Mouse (Mus musculus): ENCODE data around the gene Lim2. TPM values are rescaled to one million over a fixed set of nuclear protein-coding genes. Genes with fewer than 3 reads are reported as not detected.

Lim2 gene
- polyA plus RNA-seq, 1 experiment from 2014 or later = not detected

DNA sequence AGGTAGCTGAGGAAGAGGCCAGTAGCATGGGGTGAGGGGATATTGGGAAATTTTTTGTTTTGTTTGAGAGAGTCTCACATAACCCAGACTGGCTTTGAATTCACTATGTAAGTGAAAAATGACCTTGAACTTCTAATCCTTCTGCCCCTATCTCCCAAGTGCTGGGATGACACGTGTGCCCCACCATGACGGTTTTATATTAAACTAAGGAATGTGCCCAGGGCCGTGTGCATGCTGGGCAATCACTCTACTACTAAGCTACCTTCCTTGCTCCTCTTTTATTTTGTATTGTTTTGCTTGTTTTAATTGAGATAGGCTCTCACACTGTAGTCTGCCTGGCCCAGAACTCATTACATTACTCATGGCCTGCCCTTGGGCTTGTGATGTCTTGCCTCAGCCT, 13.6 kb downstream of the Lim2 start:
- Histone ChIP-seq H3K27ac (ENCODE audit: low read length) (no peak overlapping the region), H3K9me3 (replicated peaks; ENCODE audit: control insufficient read depth, low read length) (no peaks in the 10 kb centered on the region), H3K4me2 (ENCODE audit: low read depth, low read length) (no peak overlapping the region), H3K36me3 (ENCODE audit: control insufficient read depth, insufficient read depth) (no peaks in the 10 kb centered on the region), H3K9ac (ENCODE audit: low read length) (no peak overlapping the region), H3K4me3 (ENCODE audit: low read length) (no peak overlapping the region), H3K27me3 (ENCODE audit: control insufficient read depth, insufficient read depth, low read length) (no peaks in the 10 kb centered on the region), H3K4me1 (ENCODE audit: control insufficient read depth, insufficient read depth, low read length) (peaks cover 13% of the 10 kb centered on the region)
- 76% methylated on average over 3 of the region's 3 CpGs for WGBS
- no peak for ATAC-seq (replicated peaks; ENCODE audit: extremely low read depth, insufficient read depth, low FRiP score)

DNA sequence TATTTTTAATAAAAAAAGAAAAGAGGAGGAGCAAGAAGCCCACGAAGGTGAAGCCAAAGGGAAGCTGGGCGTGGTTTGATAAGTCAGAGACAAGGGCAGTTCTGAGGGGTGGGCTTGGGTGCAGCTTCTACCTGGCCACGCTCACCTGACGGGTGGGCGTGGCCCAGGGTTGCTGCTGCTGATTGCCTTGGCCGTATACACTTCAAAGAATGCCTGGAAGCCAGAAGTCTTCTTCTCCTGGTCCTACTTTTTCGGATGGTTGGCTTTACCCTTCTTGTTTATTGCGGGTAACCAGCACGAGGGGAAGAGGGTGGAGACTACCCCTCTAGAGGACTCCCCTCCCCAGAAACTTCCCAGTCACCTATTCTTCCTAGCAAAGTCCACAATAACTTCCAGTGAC, 15.2 kb downstream of the Lim2 start:
- H3K9ac ChIP-seq (ENCODE audit: low read length) = peak overlapping the region; percentile 78
- no peak for ATAC-seq (replicated peaks; ENCODE audit: extremely low read depth, insufficient read depth, low FRiP score)
- peaks cover 18% of the 10 kb centered on the region for H3K4me1 ChIP-seq (ENCODE audit: control insufficient read depth, insufficient read depth, low read length)
- H3K4me3 ChIP-seq (ENCODE audit: low read length) = peak overlapping the region; percentile 72
- no peaks in the 10 kb centered on the region for H3K9me3 ChIP-seq (replicated peaks; ENCODE audit: control insufficient read depth, low read length)
- no peaks in the 10 kb centered on the region for H3K27me3 ChIP-seq (ENCODE audit: control insufficient read depth, insufficient read depth, low read length)
- H3K4me2 ChIP-seq (ENCODE audit: low read depth, low read length) = peak overlapping the region; percentile 87
- WGBS = 20% methylated on average over 9 of the region's 9 CpGs
- H3K36me3 ChIP-seq (ENCODE audit: control insufficient read depth, insufficient read depth) = peaks cover 2% of the 10 kb centered on the region; the same call in 1 of the 2 replicates
- peak overlapping the region; percentile 100 for H3K27ac ChIP-seq (ENCODE audit: low read length)

DNA sequence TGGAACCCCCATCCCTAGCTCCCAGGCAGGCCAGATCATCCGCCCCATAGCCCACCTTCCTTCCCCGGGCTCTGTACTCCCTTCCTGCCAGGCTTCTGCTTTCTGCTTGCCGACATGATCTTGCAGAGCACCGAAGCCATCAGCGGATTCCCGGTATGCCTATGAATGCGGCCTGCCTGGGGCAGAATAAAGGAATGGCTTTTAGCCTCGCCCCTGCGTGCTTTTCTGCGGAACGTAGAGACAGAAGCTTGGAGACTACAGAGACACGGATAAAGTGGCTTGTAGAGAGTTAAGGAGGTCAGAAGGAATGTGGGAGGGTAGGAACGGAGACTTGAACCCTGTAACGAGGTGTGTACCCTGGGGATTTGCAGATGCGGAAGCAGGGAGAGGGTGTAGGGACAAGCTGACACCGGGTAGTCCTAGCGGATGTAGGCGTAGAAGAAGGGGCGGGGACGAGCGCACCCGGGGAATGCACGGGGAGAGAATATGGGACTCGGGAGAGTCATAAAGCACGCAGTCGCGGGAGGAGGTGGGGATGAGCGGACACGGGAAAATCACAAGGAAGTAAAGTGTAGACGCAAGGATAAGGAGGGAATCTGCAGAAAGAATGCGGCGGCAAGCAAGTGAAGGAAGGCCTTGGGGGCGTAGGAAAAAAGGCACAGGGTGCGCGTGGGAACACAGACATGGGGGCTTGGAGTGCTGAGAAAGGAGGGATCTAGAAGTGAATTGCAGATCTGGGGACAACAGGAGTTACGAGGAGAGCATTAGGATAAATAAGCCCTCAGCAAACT, 15.9 kb downstream of the Lim2 start:
- peak overlapping the region; percentile 87 for H3K4me2 ChIP-seq (ENCODE audit: low read depth, low read length)
- peaks cover 24% of the 10 kb centered on the region for H3K4me1 ChIP-seq (ENCODE audit: control insufficient read depth, insufficient read depth, low read length)
- peak; percentile 92 for ATAC-seq (replicated peaks; ENCODE audit: extremely low read depth, insufficient read depth, low FRiP score)
- H3K9me3 ChIP-seq (replicated peaks; ENCODE audit: control insufficient read depth, low read length) = no peaks in the 10 kb centered on the region
- peak overlapping the region; percentile 100 for H3K27ac ChIP-seq (ENCODE audit: low read length)
- H3K27me3 ChIP-seq (ENCODE audit: control insufficient read depth, insufficient read depth, low read length) = no peaks in the 10 kb centered on the region
- H3K36me3 ChIP-seq (ENCODE audit: control insufficient read depth, insufficient read depth) = peaks cover 2% of the 10 kb centered on the region; the same call in 1 of the 2 replicates
- H3K9ac ChIP-seq (ENCODE audit: low read length) = peak overlapping the region; percentile 78
- 1% methylated on average over 36 of the region's 36 CpGs for WGBS
- H3K4me3 ChIP-seq (ENCODE audit: low read length) = peak overlapping the region; percentile 72

DNA sequence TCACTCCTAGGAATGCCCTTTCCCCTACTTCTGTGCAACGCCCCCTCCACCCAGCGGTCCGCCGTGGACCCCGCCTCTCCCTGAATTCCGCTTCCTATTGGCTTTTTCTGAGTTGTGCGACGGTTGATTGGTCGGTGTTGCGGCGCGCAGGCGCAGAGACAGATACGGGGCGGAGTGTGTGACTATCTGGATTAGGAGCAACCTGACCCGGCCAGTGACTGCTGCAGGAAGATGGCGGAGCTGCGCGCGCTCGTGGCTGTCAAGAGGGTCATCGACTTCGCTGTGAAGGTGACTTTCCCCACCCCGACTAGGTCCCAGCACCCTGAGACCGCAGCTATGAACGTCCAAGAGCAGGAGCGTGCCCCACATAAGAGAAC, 16.4 kb downstream of the Lim2 start, which contains the start of the genes Etfb and Gm45233:
Gene Etfb (plus strand): TSS at position 167 of the 377 bp plus-strand sequence.
Gene Gm45233 (plus strand): TSS at position 212 of the 377 bp plus-strand sequence.
- WGBS = under 1% methylated on average over 27 of the region's 27 CpGs
- Histone ChIP-seq H3K9ac (ENCODE audit: low read length) (peak within 1 kb of the TSS; percentile 84), H3K4me3 (ENCODE audit: low read length) (peak within 1 kb of the TSS; percentile 72), H3K9me3 (replicated peaks; ENCODE audit: control insufficient read depth, low read length) (no peaks in the 10 kb centered on the region), H3K36me3 (ENCODE audit: control insufficient read depth, insufficient read depth) (peaks cover 2% of the 10 kb centered on the region; the same call in 1 of the 2 replicates), H3K4me1 (ENCODE audit: control insufficient read depth, insufficient read depth, low read length) (peaks cover 29% of the 10 kb centered on the region), H3K4me2 (ENCODE audit: low read depth, low read length) (peak within 1 kb of the TSS; percentile 87), H3K27ac (ENCODE audit: low read length) (peak within 1 kb of the TSS; percentile 100), H3K27me3 (ENCODE audit: control insufficient read depth, insufficient read depth, low read length) (no peaks in the 10 kb centered on the region)
- ATAC-seq (replicated peaks; ENCODE audit: extremely low read depth, insufficient read depth, low FRiP score) = peak; percentile 97

DNA sequence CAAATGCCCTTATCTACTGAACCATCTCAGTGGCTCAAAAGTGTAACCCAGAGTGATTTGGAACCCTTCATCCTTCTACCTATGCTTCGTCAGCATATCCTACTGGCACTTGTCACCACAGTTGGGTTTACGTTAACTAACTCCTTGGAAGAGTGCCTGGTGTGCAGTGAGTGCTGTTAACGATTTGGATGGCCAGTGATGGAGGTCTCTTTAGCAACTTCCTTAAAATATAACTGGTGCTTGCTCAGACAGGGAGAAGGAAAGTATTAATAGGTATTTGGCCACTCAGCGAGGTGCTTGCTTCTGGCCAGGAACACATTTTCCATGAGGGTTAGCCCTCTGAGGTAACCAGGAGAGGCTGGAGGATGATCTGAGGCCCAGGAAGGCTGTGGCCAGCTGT, 20.3 kb downstream of the Lim2 start:
- H3K9me3 ChIP-seq (replicated peaks; ENCODE audit: control insufficient read depth, low read length) = no peaks in the 10 kb centered on the region
- peaks cover 16% of the 10 kb centered on the region for H3K36me3 ChIP-seq (ENCODE audit: control insufficient read depth, insufficient read depth)
- 0 out of 2 replicates have a peak overlapping the region, but pooled peaks have one; percentile 18 for H3K4me2 ChIP-seq (ENCODE audit: low read depth, low read length)
- H3K4me3 ChIP-seq (ENCODE audit: low read length) = no peak overlapping the region
- H3K9ac ChIP-seq (ENCODE audit: low read length) = no peak overlapping the region
- H3K27ac ChIP-seq (ENCODE audit: low read length) = peak overlapping the region; percentile 57
- H3K4me1 ChIP-seq (ENCODE audit: control insufficient read depth, insufficient read depth, low read length) = peaks cover 35% of the 10 kb centered on the region
- no peak for ATAC-seq (replicated peaks; ENCODE audit: extremely low read depth, insufficient read depth, low FRiP score)
- 57% methylated on average over 4 of the region's 4 CpGs for WGBS
- no peaks in the 10 kb centered on the region for H3K27me3 ChIP-seq (ENCODE audit: control insufficient read depth, insufficient read depth, low read length)

DNA sequence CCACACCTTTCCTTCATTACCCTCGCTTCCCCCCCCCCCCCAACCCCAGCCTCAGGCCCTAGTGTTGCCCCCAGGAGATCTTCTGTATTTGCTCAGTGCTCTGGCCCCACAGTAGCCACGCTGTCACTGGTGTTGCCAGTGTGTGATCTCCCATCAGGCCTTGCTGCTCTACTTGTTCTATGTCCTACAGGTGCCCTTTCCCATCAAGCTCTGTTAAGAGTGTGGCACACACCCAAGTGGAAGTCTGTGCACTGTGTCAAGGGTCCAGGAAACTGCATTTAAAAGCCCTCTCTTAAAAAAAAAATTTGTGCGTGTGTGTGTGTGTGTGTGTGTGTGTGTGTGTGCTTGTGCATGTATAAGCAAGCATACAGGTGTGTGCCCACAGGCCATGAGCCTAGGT, 20.8 kb downstream of the Lim2 start:
- Histone ChIP-seq H3K9me3 (replicated peaks; ENCODE audit: control insufficient read depth, low read length) (no peaks in the 10 kb centered on the region), H3K4me3 (ENCODE audit: low read length) (no peak overlapping the region), H3K4me1 (ENCODE audit: control insufficient read depth, insufficient read depth, low read length) (peaks cover 34% of the 10 kb centered on the region), H3K36me3 (ENCODE audit: control insufficient read depth, insufficient read depth) (peaks cover 20% of the 10 kb centered on the region), H3K4me2 (ENCODE audit: low read depth, low read length) (0 out of 2 replicates have a peak overlapping the region, but pooled peaks have one; percentile 13), H3K9ac (ENCODE audit: low read length) (no peak overlapping the region), H3K27ac (ENCODE audit: low read length) (peak overlapping the region; percentile 57), H3K27me3 (ENCODE audit: control insufficient read depth, insufficient read depth, low read length) (no peaks in the 10 kb centered on the region)
- ATAC-seq (replicated peaks; ENCODE audit: extremely low read depth, insufficient read depth, low FRiP score) = no peak
- WGBS = 75% methylated on average over 3 of the region's 3 CpGs

DNA sequence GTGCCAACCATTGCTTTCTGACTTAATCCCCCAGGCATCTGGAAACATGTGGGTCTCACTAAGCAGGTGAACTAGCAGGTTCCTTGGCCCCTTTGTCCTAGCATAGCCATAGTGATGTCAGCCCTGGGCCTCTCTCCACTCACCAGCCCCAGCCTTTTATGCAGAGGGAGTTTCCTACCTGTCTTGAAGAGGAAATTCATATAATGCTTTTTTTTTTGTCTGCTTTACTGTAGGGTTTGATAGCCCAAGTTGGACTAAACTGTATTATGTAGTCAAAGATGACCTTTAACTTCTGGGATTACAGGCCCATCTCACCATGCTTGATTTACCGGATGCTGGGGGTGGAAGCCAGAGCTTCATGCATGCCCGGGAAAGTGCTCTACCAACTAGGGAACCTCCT, 22.3 kb downstream of the Lim2 start:
- H3K9ac ChIP-seq (ENCODE audit: low read length) = no peak overlapping the region
- ATAC-seq (replicated peaks; ENCODE audit: extremely low read depth, insufficient read depth, low FRiP score) = no peak
- peaks cover 34% of the 10 kb centered on the region for H3K36me3 ChIP-seq (ENCODE audit: control insufficient read depth, insufficient read depth)
- H3K4me1 ChIP-seq (ENCODE audit: control insufficient read depth, insufficient read depth, low read length) = peaks cover 29% of the 10 kb centered on the region
- H3K27ac ChIP-seq (ENCODE audit: low read length) = peak overlapping the region; percentile 64
- no peaks in the 10 kb centered on the region for H3K27me3 ChIP-seq (ENCODE audit: control insufficient read depth, insufficient read depth, low read length)
- no peak overlapping the region for H3K4me2 ChIP-seq (ENCODE audit: low read depth, low read length)
- no peaks in the 10 kb centered on the region for H3K9me3 ChIP-seq (replicated peaks; ENCODE audit: control insufficient read depth, low read length)
- no peak overlapping the region for H3K4me3 ChIP-seq (ENCODE audit: low read length)
- 95% methylated on average over 2 of the region's 2 CpGs for WGBS

DNA sequence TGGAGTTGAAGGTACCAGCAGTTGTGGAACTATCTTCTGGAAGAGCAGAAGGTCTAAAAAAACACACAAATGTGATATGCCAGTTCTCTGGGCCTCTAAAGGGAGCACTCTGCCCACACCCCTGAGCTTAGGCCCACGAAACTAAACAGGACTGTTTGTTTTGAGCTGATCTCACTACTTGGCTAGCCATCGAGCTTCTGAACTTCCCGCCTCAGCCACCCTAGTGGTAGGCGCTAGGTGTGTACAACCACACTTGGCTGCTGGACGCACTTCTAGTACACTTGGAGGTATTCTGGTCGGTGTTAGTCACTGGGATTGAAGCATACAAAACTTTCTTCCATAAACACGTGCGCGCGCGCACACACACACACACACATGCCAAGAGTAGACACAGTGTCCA, 24.3 kb downstream of the Lim2 start:
- Histone ChIP-seq H3K27ac (ENCODE audit: low read length) (no peak overlapping the region), H3K4me2 (ENCODE audit: low read depth, low read length) (no peak overlapping the region), H3K27me3 (ENCODE audit: control insufficient read depth, insufficient read depth, low read length) (no peaks in the 10 kb centered on the region), H3K4me3 (ENCODE audit: low read length) (no peak overlapping the region), H3K9ac (ENCODE audit: low read length) (no peak overlapping the region), H3K9me3 (replicated peaks; ENCODE audit: control insufficient read depth, low read length) (no peaks in the 10 kb centered on the region), H3K4me1 (ENCODE audit: control insufficient read depth, insufficient read depth, low read length) (peaks cover 26% of the 10 kb centered on the region), H3K36me3 (ENCODE audit: control insufficient read depth, insufficient read depth) (peaks cover 49% of the 10 kb centered on the region)
- ATAC-seq (replicated peaks; ENCODE audit: extremely low read depth, insufficient read depth, low FRiP score) = no peak
- 95% methylated on average over 11 of the region's 11 CpGs for WGBS

DNA sequence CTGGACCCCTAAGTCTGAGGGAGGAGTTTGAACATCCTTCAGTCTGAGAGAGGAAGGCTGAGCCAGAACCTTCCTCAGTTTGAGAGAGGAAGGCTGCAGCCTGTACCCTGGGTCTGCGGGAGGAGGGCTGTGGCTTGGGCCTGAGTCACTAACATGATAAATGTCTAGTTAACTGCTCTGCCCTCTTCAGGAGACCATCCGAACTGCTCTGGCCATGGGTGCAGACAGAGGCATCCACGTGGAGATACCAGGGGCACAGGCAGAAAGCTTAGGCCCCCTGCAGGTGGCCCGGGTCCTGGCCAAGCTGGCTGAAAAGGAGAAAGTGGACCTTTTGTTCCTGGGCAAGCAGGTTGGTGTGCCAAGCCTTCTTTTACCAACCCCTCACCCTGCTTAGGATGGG, 25.1 kb downstream of the Lim2 start:
- Histone ChIP-seq H3K9me3 (replicated peaks; ENCODE audit: control insufficient read depth, low read length) (no peaks in the 10 kb centered on the region), H3K27me3 (ENCODE audit: control insufficient read depth, insufficient read depth, low read length) (no peaks in the 10 kb centered on the region), H3K4me2 (ENCODE audit: low read depth, low read length) (no peak overlapping the region), H3K9ac (ENCODE audit: low read length) (no peak overlapping the region), H3K27ac (ENCODE audit: low read length) (no peak overlapping the region), H3K4me3 (ENCODE audit: low read length) (no peak overlapping the region), H3K4me1 (ENCODE audit: control insufficient read depth, insufficient read depth, low read length) (peaks cover 22% of the 10 kb centered on the region), H3K36me3 (ENCODE audit: control insufficient read depth, insufficient read depth) (peaks cover 56% of the 10 kb centered on the region)
- 45% methylated on average over 4 of the region's 4 CpGs for WGBS
- no peak for ATAC-seq (replicated peaks; ENCODE audit: extremely low read depth, insufficient read depth, low FRiP score)
